Mouse (Mus musculus) G1E (cell line): ENCODE data around the gene Diaph3. TPM values are rescaled to one million over a fixed set of nuclear protein-coding genes. Genes with fewer than 3 reads are reported as not detected.

Experiments
- ATAC-seq: 2 replicates; pipeline ENCODE4 v1.8.0; 2016; ENCODE audit warnings: mild to moderate bottlenecking; ENCODE audit not compliant: insufficient number of reproducible peaks, poor library complexity, low FRiP score, severe bottlenecking; ENCODE audit errors: extremely low read depth
- DNase-seq: peaks from one replicate; pipeline ENCODE4 v3.0.0; 2012; ENCODE audit warnings: low spot score
- H3K27me3 ChIP-seq: 2 replicates; pipeline ENCODE4 v1.6.1; 2012; ENCODE audit warnings: mild to moderate bottlenecking, low read length, inconsistent platforms; ENCODE audit not compliant: insufficient read depth
- H3K36me3 ChIP-seq: replicated peaks from 2 replicates; pipeline ENCODE3; 2012; ENCODE audit warnings: mild to moderate bottlenecking, inconsistent platforms
- H3K4me1 ChIP-seq: 2 replicates; pipeline ENCODE4 v1.6.1; 2012; ENCODE audit warnings: low read depth, low read length, inconsistent platforms, mixed read lengths; ENCODE audit not compliant: insufficient read depth
- H3K4me3 ChIP-seq: 2 replicates; pipeline ENCODE4 v1.5.1; 2012; ENCODE audit warnings: low read depth, mild to moderate bottlenecking, inconsistent platforms, low read length, moderate library complexity, mixed read lengths
- H3K9me3 ChIP-seq: replicated peaks from 2 replicates; pipeline ENCODE4 v1.6.1; 2012; ENCODE audit warnings: inconsistent platforms
- CTCF ChIP-seq: IDR thresholded peaks from 2 replicates; pipeline ENCODE4 v1.5.1; 2012; ENCODE audit warnings: low read depth, low read length, inconsistent platforms, mixed read lengths
- GATA1 ChIP-seq: IDR thresholded peaks from 2 replicates; pipeline ENCODE4 v1.6.1; 2012; ENCODE audit warnings: borderline replicate concordance, low read length, inconsistent platforms, mixed read lengths
- GATA2 ChIP-seq: IDR thresholded peaks from 2 replicates; pipeline ENCODE4 v1.6.1; 2012; ENCODE audit warnings: low read depth, low read length, inconsistent platforms, borderline replicate concordance
- POLR2AphosphoS5 ChIP-seq: IDR thresholded peaks from 2 replicates; pipeline ENCODE4 v1.6.1; 2012; ENCODE audit warnings: low read depth, low read length, inconsistent platforms; ENCODE audit not compliant: insufficient replicate concordance
- TAL1 ChIP-seq: conservative IDR thresholded peaks from 2 replicates; pipeline ENCODE4 v1.6.1; 2012; ENCODE audit warnings: low read depth, low read length, inconsistent platforms, mixed read lengths
- polyA plus RNA-seq: library from polyadenylated mRNA; stranded (reverse); fragments of >175 nt; gene quantifications from 2 replicates; pipeline ENCODE4 v1.2.3, GENCODE M21; 2012
- total RNA-seq, 2 experiments: library from RNA; stranded (forward) in 1 of 2; stranded (reverse) in 1 of 2; fragments of 200-1000 nt in 1 of 2; fragments of >200 nt in 1 of 2; fragmentation: Nextera tagmentation in 1 of 2; gene quantifications; 2 replicates each; pipeline ENCODE4 v1.2.3; 2014 to 2017

Gene Diaph3
- total and polyA plus RNA-seq, 3 experiments: 70.5 to 213 (median 152) TPM

- Histone ChIP-seq H3K4me3 (no peak overlapping the region), H3K36me3 (no peaks in the 10 kb centered on the region), H3K9me3 (no peaks in the 10 kb centered on the region), H3K27me3 (no peaks in the 10 kb centered on the region), H3K4me1 (no peaks in the 10 kb centered on the region)
- TF ChIP-seq GATA2 (no peak), TAL1 (no peak), GATA1 (no peak), CTCF (no peak), POLR2AphosphoS5 (no peak)
- ATAC-seq (no peak), DNase-seq (no peak)
These were observed 498.2 kb downstream of the Diaph3 start for GRCm38 (mm10) chr14:86642831-86643241.

- ATAC-seq: no peak
- Histone ChIP-seq H3K4me3 (no peak overlapping the region), H3K36me3 (no peaks in the 10 kb centered on the region), H3K27me3 (no peaks in the 10 kb centered on the region), H3K4me1 (no peaks in the 10 kb centered on the region), H3K9me3 (no peaks in the 10 kb centered on the region)
- DNase-seq: no peak
- TF ChIP-seq GATA1: no peak
- TF ChIP-seq POLR2AphosphoS5: no peak
- no peak for TF ChIP-seq TAL1
- no peak for TF ChIP-seq CTCF
- no peak for TF ChIP-seq GATA2
These were observed 499.2 kb downstream of the Diaph3 start for GRCm38 (mm10) chr14:86641839-86642238.

- Histone ChIP-seq H3K36me3 (no peaks in the 10 kb centered on the region), H3K9me3 (no peaks in the 10 kb centered on the region), H3K4me3 (no peak overlapping the region), H3K4me1 (no peaks in the 10 kb centered on the region), H3K27me3 (no peaks in the 10 kb centered on the region)
- DNase-seq (no peak), ATAC-seq (no peak)
- TF ChIP-seq GATA2: no peak
- TF ChIP-seq CTCF: no peak
- TF ChIP-seq POLR2AphosphoS5: no peak
- no peak for TF ChIP-seq TAL1
- no peak for TF ChIP-seq GATA1
These were observed 500.9 kb downstream of the Diaph3 start for GRCm38 (mm10) chr14:86640086-86640485.

GRCm38 (mm10) chr14:86635594-86636140 is 505.4 kb downstream of the Diaph3 start:
- Histone ChIP-seq H3K4me3 (no peak overlapping the region), H3K4me1 (no peaks in the 10 kb centered on the region), H3K27me3 (no peaks in the 10 kb centered on the region), H3K9me3 (no peaks in the 10 kb centered on the region), H3K36me3 (no peaks in the 10 kb centered on the region)
- DNase-seq: no peak
- no peak for ATAC-seq
- no peak for TF ChIP-seq CTCF
- TF ChIP-seq GATA2: no peak
- TF ChIP-seq GATA1: no peak
- TF ChIP-seq POLR2AphosphoS5: no peak
- TF ChIP-seq TAL1: no peak

DNA sequence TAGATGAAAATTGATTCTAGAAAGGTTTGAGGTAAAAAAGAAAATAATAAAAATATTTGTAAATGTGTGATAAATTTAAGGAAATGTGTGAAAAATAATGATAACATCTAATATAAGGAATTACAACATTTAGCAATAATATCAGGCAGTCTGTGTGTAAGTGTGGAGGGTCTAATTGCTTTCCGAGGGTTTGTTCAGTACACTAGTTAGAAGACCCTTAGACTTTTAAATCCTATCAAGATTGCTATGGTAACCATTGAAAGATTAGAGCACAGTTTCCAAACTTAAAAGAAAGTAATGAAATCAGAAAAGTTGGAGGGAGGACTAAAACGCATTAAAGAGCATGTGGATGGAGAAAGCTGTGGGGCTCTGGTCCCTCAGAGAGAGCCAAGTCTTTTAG is 506.0 kb downstream of the Diaph3 start:
- no peaks in the 10 kb centered on the region for H3K36me3 ChIP-seq
- H3K4me1 ChIP-seq: no peaks in the 10 kb centered on the region
- H3K4me3 ChIP-seq: no peak overlapping the region
- no peaks in the 10 kb centered on the region for H3K9me3 ChIP-seq
- no peaks in the 10 kb centered on the region for H3K27me3 ChIP-seq
- no peak for ATAC-seq
- no peak for DNase-seq
- TF ChIP-seq POLR2AphosphoS5: no peak

DNA sequence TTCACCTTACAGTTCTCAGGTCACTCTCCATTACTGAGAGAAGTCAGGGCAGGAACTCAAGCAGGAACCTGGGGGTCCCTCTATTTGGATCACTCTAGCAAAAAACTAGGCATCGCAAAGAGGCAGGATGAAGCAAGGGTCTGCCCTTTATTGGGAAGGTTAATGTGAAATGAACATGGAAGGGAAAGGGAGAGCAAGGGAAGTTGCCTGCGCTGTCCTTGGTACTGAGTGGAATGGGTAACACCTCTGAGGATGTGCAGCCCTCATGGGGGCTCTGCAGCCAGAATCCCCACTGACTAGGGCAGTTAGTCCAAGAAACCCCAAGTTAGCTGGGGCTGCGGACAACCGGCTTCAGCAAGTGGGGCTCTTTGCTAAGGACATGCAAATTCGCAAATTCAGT is 507.2 kb downstream of the Diaph3 start:
- no peak for ATAC-seq
- H3K4me1 ChIP-seq: no peaks in the 10 kb centered on the region

More for the DNA sequence above, 507.2 kb downstream of the Diaph3 start:
- H3K27me3 ChIP-seq: no peaks in the 10 kb centered on the region
- no peaks in the 10 kb centered on the region for H3K36me3 ChIP-seq
- DNase-seq: no peak
- no peak overlapping the region for H3K4me3 ChIP-seq
- H3K9me3 ChIP-seq: no peaks in the 10 kb centered on the region
- TF ChIP-seq POLR2AphosphoS5 (no peak), GATA1 (no peak), GATA2 (no peak), TAL1 (no peak), CTCF (no peak)
